Comparison of ENCODE assay signal across 16 mouse cellular contexts in genomic region chr1:79303602-79304001, GRCm38 (mm10).
"Had no signal": no experiment of that assay in that cellular context is flagged by ENCODE, and none has a peak within 500 bp of the region (broad histone marks: within the 10 kb centered on the region; RNA-seq: fewer than 3 reads in every experiment).

No protein-coding gene starts in this region.

- H3K9ac ChIP-seq: liver, embryonic 15.5 days; neural tube, embryonic 13.5 days had no signal

- H3K4me2 ChIP-seq: liver, embryonic 11.5 days; liver, embryonic 15.5 days; neural tube, embryonic 13.5 days had no signal

- H3K36me3 ChIP-seq: limb, embryonic 10.5 days; liver, embryonic 15.5 days; neural tube, embryonic 13.5 days had no signal

- H3K9me3 ChIP-seq: limb, embryonic 10.5 days; liver, embryonic 15.5 days; neural tube, embryonic 13.5 days had no signal

- H3K27ac ChIP-seq: limb, embryonic 10.5 days; liver, embryonic 15.5 days; neural tube, embryonic 13.5 days had no signal

- H3K4me3 ChIP-seq: limb, embryonic 10.5 days; liver, embryonic 15.5 days; neural tube, embryonic 13.5 days had no signal

- H3K27me3 ChIP-seq: liver, embryonic 15.5 days; neural tube, embryonic 13.5 days had no signal

- H3K4me1 ChIP-seq: limb, embryonic 10.5 days; liver, embryonic 15.5 days; neural tube, embryonic 13.5 days had no signal

- ATAC-seq: intestine, postnatal 0 days; lung, postnatal 0 days had no signal

- DNase-seq: kidney, adult 8-10 months; kidney, postnatal 25 days; layer of hippocampus, adult 9-11 months; lung, adult 2 months; lung, postnatal 36 days; right cerebral cortex, adult 18-20 months; right cerebral cortex, postnatal 25 days; spleen, adult 18-20 months; thymus, adult 18-20 months; thymus, postnatal 14 days had no signal
